Mouse (Mus musculus): ENCODE measurements around the gene Dip2b.
"Not testable (repeated sequence)": the region's sequence is repeated elsewhere in the genome, so short reads cannot be mapped to it uniquely, and the experiment has no call there.

Dip2b gene

GRCm38 (mm10) chr15:100260351-100260750, 221.9 kb downstream of the Dip2b start:
- not testable (repeated sequence) for DNase-seq (ENCODE audit: low spot score)

DNA sequence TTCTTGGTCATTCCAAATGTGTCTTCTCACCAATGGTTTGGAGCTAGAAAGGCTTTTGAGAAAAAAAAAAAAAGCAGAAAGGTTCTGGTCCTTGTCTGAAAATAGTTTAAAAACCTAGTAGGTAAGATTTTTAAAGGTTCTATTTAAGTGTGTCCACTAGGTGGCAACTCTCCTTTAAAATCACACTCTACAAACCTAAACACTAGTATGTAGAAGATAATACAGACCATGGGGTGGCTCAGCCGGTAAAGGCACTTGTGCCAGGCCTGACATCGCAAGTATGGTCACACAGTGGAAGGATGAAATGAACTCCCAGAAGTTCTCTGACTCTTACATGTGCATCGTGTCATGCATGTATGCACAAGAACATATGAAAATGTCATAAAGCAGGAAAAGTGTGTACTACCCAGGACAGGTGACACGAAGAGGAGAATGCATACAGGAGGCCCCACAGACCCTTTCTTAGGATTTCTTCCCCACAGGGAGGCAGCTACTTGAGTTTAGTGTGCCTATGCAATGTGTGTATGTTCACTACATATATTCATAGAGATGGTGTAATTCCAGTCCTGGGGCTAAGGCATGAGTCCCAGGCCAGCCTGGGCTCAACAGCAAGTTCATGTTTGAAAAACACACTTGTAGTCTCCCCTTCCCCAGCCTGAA, 224.9 kb downstream of the Dip2b start:
- peak; percentile 12 for DNase-seq (ENCODE audit: low spot score)

DNA sequence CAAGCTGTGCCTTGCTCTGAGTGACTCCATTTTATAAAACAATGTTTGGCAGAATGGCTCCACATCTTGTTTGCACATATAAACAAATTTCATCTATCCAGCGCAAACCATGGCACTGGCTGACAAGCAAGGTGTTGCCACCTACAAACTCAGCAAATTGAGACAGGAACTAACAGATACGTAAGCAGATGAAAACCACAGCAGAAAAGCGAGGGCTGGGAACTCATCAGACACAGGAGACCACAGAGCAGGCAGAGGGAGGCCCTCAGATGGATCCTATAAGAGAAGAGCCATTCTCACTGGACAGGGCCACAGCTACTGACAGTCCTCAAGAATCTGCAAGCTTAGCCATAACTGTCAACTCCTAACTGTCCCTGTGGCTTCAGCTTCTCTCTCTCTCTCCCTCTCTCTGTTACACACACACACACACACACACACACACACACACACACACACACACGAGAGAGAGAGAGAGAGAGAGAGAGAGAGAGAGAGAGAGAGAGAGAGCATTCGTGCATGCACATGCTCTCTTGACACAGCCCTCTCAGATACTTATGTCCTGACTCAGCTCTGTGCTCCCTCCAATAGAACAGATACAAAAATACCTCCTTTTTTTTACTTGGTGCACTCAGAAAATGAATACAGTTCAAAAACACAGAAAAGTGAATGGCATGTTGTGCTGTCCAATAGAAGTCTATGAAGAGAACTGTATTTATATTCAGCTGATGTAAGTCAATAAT, 227.3 kb downstream of the Dip2b start:
- DNase-seq (ENCODE audit: low spot score): no peak

DNA sequence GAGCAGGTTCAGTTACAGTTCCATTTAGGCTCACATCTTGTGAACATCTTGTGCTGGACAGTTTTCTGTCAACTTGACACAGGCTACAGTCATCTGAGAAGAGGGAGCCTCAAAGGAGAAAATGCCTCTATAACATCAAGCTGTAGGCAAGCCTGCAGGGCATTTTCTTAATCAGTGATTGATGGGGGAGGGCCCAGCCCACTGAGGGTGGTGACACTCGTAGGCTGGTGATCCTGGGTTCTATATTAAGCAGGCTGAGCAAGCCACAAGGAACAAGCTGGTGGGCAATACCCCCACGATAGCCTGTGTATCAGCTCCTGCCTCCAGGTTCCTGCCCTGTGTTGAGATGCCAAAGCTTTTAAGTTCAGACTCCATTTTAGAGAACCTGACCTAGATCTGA, 230.5 kb downstream of the Dip2b start:
- DNase-seq (ENCODE audit: low spot score): no peak
